Mouse (Mus musculus) kidney, postnatal 14 days (tissue): ENCODE measurements around the gene Bub3.

Experiments used
- DNase-seq: peaks from one replicate; pipeline ENCODE4 v3.0.0; 2022; ENCODE audit warnings: mixed read lengths

The Bub3 gene

GRCm38 (mm10) chr7:131559986-131560696, at the start of gene Bub3:
TSS of gene Bub3 (plus strand) at chr7:131560222.
- peak; percentile 93 for DNase-seq

- DNase-seq, result peak; percentile 89
Observed at GRCm38 (mm10) chr7:131539979-131540378, 20.0 kb upstream of the Bub3 start.

GRCm38 (mm10) chr7:131541184-131542114, 18.6 kb upstream of the Bub3 start:
- no peak for DNase-seq

GRCm38 (mm10) chr7:131542115-131542871, 17.7 kb upstream of the Bub3 start, which contains the start of gene Hmx3:
TSS of gene Hmx3 (plus strand) at chr7:131542867.
- DNase-seq, result no peak

GRCm38 (mm10) chr7:131542872-131543622, 17.0 kb upstream of the Bub3 start:
- DNase-seq, result no peak

- no peak for DNase-seq
Observed at GRCm38 (mm10) chr7:131543623-131544481, 16.2 kb upstream of the Bub3 start.

GRCm38 (mm10) chr7:131544871-131545270, 15.2 kb upstream of the Bub3 start:
- no peak for DNase-seq

GRCm38 (mm10) chr7:131545701-131546385, 14.2 kb upstream of the Bub3 start:
- no peak for DNase-seq

GRCm38 (mm10) chr7:131546423-131546822, 13.6 kb upstream of the Bub3 start:
- no peak for DNase-seq

- DNase-seq, result no peak
Observed at GRCm38 (mm10) chr7:131547481-131547880, 12.5 kb upstream of the Bub3 start.

- no peak for DNase-seq
Observed at GRCm38 (mm10) chr7:131548473-131548872, 11.5 kb upstream of the Bub3 start, which contains the start of gene Hmx2. TSS of gene Hmx2 (plus strand) at chr7:131548773.

- no peak for DNase-seq
Observed at GRCm38 (mm10) chr7:131551471-131551870, 8.6 kb upstream of the Bub3 start.

- no peak for DNase-seq
Observed at GRCm38 (mm10) chr7:131551931-131552741, 7.9 kb upstream of the Bub3 start.

- DNase-seq, result no peak
Observed at GRCm38 (mm10) chr7:131552781-131553180, 7.2 kb upstream of the Bub3 start.

GRCm38 (mm10) chr7:131553771-131554175, 6.2 kb upstream of the Bub3 start:
- peak; percentile 58 for DNase-seq

- DNase-seq, result no peak
Observed at GRCm38 (mm10) chr7:131554341-131555180, 5.5 kb upstream of the Bub3 start.

GRCm38 (mm10) chr7:131555301-131556081, 4.5 kb upstream of the Bub3 start:
- no peak for DNase-seq

- DNase-seq, result no peak
Observed at GRCm38 (mm10) chr7:131556116-131556515, 3.9 kb upstream of the Bub3 start.
